Mouse (Mus musculus) neural tube, embryonic 10.5 days (tissue): Measurements from ENCODE around the gene Kif22.

ENCODE experiments used
- DNase-seq: peaks from one replicate; pipeline ENCODE4 v3.0.0-alpha.2; 2017; ENCODE audit warnings: low spot score; ENCODE audit errors: extremely low spot score

Gene Kif22

GRCm38 (mm10) chr7:126984667-126985444 lies 57.4 kb downstream of the Kif22 start:
- no peak for DNase-seq

GRCm38 (mm10) chr7:126983113-126983512 lies 59.2 kb downstream of the Kif22 start:
- DNase-seq = no peak

GRCm38 (mm10) chr7:126982054-126982453 lies 60.2 kb downstream of the Kif22 start:
- DNase-seq = no peak

- no peak for DNase-seq
Observed at GRCm38 (mm10) chr7:126981601-126982000, 60.7 kb downstream of the Kif22 start.

- no peak for DNase-seq
Observed at GRCm38 (mm10) chr7:126978841-126979240, 63.4 kb downstream of the Kif22 start.
